Mouse (Mus musculus): ENCODE measurements around the gene Kif13a. TPM values are rescaled to one million over a fixed set of nuclear protein-coding genes. Genes with fewer than 3 reads are reported as not detected.

The Kif13a gene
- polyA plus RNA-seq, 1 experiment = 0.01 TPM

DNA sequence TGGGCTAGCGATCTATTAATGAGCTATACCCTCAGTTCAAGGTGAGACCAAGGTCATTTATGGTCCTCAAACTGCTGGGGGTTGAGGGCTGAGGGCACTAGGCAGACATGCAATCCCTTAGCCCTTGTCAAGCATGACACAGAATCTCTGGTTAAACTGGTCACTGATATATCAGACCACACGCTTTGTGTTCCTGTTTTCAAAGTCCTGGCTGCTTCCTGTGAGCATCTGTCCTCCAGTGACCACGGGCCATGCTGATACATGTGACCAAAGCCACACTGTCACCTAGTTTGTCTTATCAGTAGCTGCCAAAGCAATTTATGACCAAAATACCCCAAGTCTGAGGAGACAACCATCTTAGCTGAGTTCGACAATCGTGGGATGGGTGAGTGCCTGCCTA lies 154.7 kb downstream of the Kif13a start:
- Histone ChIP-seq H3K9me3 (ENCODE audit: control insufficient read depth, low read length) (no peaks in the 10 kb centered on the region), H3K36me3 (ENCODE audit: control insufficient read depth) (peaks cover 10% of the 10 kb centered on the region), H3K4me1 (ENCODE audit: control insufficient read depth) (peaks cover 13% of the 10 kb centered on the region), H3K4me3 (replicated peaks) (no peak overlapping the region), H3K27me3 (ENCODE audit: control insufficient read depth) (no peaks in the 10 kb centered on the region)
- TF ChIP-seq TAL1 (IDR thresholded peaks at IDR 0.05; ENCODE audit: low read length) = no peak
- TF ChIP-seq GATA1 (IDR thresholded peaks at IDR 0.05; ENCODE audit: low read length) = no peak

DNA sequence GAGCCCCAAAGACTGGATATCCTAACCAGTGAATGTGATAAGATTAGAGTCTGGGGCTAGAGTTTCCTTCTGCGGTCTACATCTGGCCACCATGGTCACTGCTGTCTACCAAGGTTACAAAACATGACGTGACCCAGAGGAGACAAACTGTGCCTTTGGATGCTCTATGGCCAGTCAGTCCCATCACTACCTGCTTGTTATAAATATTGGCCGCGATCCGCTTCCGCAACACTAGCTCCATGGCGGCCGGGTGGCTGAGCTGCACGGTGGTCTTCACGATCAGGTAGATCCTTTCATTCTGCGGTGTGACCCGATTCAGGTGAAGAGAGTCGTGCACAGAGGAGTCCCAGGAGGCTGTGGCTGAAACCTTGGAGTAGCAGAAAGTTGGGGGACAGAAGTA lies 157.1 kb downstream of the Kif13a start:
- Histone ChIP-seq H3K4me3 (replicated peaks) (no peak overlapping the region), H3K4me1 (ENCODE audit: control insufficient read depth) (peaks cover 11% of the 10 kb centered on the region), H3K9me3 (ENCODE audit: control insufficient read depth, low read length) (no peaks in the 10 kb centered on the region), H3K36me3 (ENCODE audit: control insufficient read depth) (peaks cover 12% of the 10 kb centered on the region), H3K27me3 (ENCODE audit: control insufficient read depth) (no peaks in the 10 kb centered on the region)
- TF ChIP-seq GATA1 (IDR thresholded peaks at IDR 0.05; ENCODE audit: low read length) (no peak), TAL1 (IDR thresholded peaks at IDR 0.05; ENCODE audit: low read length) (no peak)

DNA sequence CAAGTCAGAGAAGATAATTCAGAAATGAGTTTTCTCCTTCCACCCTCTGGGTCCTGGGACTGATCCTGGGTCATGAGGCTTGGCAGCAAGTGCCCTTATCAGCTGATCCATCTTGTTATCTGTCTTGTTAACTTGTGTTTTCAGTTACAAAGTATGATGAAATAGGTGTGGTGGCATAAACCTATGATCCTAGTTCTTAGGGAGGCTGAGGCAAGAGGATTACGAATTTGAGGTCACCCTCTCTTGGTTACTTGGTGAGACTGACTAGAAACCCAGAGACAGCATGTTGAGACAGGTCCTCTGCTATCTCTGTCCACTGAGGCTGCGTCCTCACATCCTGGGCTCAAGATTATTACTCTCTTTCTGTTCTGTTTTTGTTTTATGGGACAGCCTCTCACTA lies 164.3 kb downstream of the Kif13a start:
- H3K27me3 ChIP-seq (ENCODE audit: control insufficient read depth) = no peaks in the 10 kb centered on the region
- H3K9me3 ChIP-seq (ENCODE audit: control insufficient read depth, low read length) = no peaks in the 10 kb centered on the region
- no peak overlapping the region for H3K4me3 ChIP-seq (replicated peaks)
- H3K36me3 ChIP-seq (ENCODE audit: control insufficient read depth) = peaks cover 2% of the 10 kb centered on the region; the same call in 1 of the 2 replicates
- TF ChIP-seq GATA1 (IDR thresholded peaks at IDR 0.05; ENCODE audit: low read length) (no peak), TAL1 (IDR thresholded peaks at IDR 0.05; ENCODE audit: low read length) (no peak)
- no peaks in the 10 kb centered on the region for H3K4me1 ChIP-seq (ENCODE audit: control insufficient read depth)

DNA sequence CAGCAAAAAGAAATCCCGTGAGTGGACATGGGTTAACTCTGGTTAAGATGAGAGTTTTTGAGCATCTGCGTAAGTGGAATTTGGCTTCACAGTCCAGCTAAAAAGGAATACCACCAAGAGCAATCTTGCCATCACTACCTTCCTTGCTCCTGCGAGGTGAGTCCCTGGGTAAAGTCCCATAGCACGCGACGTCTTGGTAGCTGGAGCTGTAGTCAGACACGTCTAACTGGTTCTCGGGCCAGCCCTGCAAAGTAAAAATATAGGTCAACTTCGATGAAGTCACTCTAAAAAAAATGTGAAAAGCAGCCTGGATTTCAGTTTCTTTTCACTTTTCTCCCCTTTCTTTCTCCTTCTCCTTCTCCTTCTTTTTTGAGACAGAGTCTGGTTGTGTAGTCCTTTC lies 166.5 kb downstream of the Kif13a start:
- TF ChIP-seq GATA1 (IDR thresholded peaks at IDR 0.05; ENCODE audit: low read length) = no peak
- TF ChIP-seq TAL1 (IDR thresholded peaks at IDR 0.05; ENCODE audit: low read length) = no peak
- Histone ChIP-seq H3K4me1 (ENCODE audit: control insufficient read depth) (no peaks in the 10 kb centered on the region), H3K4me3 (replicated peaks) (no peak overlapping the region), H3K9me3 (ENCODE audit: control insufficient read depth, low read length) (no peaks in the 10 kb centered on the region), H3K36me3 (ENCODE audit: control insufficient read depth) (peaks cover 2% of the 10 kb centered on the region), H3K27me3 (ENCODE audit: control insufficient read depth) (no peaks in the 10 kb centered on the region)

DNA sequence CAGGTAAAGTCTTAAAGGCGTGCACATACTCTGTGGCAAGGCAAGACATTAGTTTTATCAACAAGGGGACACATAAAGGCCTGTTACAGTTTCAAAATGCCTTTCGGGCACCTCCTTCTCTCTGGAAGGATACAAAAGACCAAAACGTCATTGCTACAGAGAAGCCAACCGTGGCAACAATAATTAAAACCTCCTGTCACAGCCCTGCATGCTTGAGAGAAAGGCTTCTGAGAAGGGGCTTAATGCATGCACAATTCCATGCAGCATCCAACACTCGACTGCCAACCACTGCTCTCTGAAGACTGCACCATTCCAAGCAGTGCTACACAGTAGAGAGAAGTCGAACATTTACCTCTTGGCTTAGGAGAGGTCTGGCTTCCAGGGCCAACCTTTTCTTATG lies 168.7 kb downstream of the Kif13a start:
- Histone ChIP-seq H3K4me1 (ENCODE audit: control insufficient read depth) (no peaks in the 10 kb centered on the region), H3K4me3 (replicated peaks) (no peak overlapping the region), H3K27me3 (ENCODE audit: control insufficient read depth) (no peaks in the 10 kb centered on the region), H3K36me3 (ENCODE audit: control insufficient read depth) (no peaks in the 10 kb centered on the region; the same call in none of the 2 replicates), H3K9me3 (ENCODE audit: control insufficient read depth, low read length) (no peaks in the 10 kb centered on the region)
- TF ChIP-seq TAL1 (IDR thresholded peaks at IDR 0.05; ENCODE audit: low read length) = no peak

DNA sequence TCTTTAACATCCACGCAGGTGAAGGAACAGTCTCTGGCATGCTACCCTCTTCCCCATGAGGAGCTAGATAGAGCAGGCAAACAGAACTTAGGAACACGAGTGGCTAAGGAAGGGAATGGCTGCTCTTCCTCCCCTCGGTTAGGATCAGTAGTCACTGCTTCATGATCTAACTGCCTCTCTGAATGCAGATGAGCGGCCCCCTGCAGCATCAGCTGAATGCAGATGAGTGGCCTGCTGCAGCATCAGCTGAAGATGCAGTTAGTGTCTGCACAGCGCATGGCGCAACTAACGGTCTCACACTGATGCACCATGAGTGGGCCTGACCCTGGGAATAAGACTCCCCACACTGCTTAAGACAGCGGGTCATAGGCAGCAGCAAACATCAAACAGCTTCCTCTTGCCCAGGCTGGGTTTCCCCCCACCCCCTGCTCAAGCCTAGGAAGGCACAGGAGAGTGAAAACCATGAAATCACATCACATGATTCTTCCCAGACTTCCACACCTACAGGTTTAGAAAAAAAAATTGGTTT lies 170.3 kb downstream of the Kif13a start:
- Histone ChIP-seq H3K9me3 (ENCODE audit: control insufficient read depth, low read length) (no peaks in the 10 kb centered on the region), H3K4me1 (ENCODE audit: control insufficient read depth) (no peaks in the 10 kb centered on the region), H3K27me3 (ENCODE audit: control insufficient read depth) (no peaks in the 10 kb centered on the region), H3K36me3 (ENCODE audit: control insufficient read depth) (no peaks in the 10 kb centered on the region; the same call in none of the 2 replicates), H3K4me3 (replicated peaks) (no peak overlapping the region)
- TF ChIP-seq TAL1 (IDR thresholded peaks at IDR 0.05; ENCODE audit: low read length) (no peak), GATA1 (IDR thresholded peaks at IDR 0.05; ENCODE audit: low read length) (no peak)

DNA sequence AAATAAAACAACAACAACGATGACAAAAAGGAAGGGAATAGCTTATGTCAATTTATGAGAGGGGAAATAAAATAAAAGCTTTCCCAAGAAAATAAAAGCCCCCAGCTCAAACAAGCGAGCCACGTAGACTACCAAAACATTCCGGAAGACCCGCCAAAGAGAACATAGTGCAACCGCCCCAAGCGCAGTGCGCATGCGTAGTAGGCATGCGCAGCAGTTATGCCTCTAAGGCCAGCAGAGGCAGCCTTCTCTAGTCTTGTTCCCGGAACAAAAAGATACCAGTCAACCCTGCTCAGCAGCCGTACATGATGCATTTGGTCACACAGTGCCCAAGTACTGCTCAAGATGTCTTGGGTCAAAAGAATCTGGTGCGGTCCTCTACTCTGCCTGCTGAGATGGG lies 171.0 kb downstream of the Kif13a start:
- H3K4me3 ChIP-seq (replicated peaks) = no peak overlapping the region
- TF ChIP-seq GATA1 (IDR thresholded peaks at IDR 0.05; ENCODE audit: low read length) = no peak
- no peak for TF ChIP-seq TAL1 (IDR thresholded peaks at IDR 0.05; ENCODE audit: low read length)
- no peaks in the 10 kb centered on the region; the same call in none of the 2 replicates for H3K36me3 ChIP-seq (ENCODE audit: control insufficient read depth)

DNA sequence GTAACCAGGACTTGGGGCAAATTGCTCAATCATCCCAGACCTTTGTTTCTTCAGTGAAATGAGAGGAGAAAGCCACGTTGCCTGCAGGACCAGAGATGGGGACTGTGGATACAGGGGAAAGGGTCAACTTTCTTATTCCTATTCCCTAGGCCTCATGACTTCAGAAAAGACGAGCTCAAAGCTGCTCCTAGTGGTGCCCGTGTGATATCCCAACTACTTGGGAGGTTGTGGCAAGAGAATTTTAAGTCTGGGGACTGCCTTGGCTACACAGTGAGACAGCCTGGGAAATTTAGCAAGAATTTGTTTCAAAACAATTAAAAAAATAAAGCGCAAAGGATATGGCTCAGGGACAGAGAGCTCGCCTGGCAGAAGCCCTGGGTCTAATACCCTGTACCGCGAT lies 171.7 kb downstream of the Kif13a start:
- Histone ChIP-seq H3K4me1 (ENCODE audit: control insufficient read depth) (no peaks in the 10 kb centered on the region), H3K9me3 (ENCODE audit: control insufficient read depth, low read length) (no peaks in the 10 kb centered on the region), H3K4me3 (replicated peaks) (no peak overlapping the region), H3K36me3 (ENCODE audit: control insufficient read depth) (no peaks in the 10 kb centered on the region; the same call in none of the 2 replicates), H3K27me3 (ENCODE audit: control insufficient read depth) (no peaks in the 10 kb centered on the region)
- TF ChIP-seq GATA1 (IDR thresholded peaks at IDR 0.05; ENCODE audit: low read length) (no peak), TAL1 (IDR thresholded peaks at IDR 0.05; ENCODE audit: low read length) (no peak)

More for the DNA sequence above, 171.0 kb downstream of the Kif13a start:
- Histone ChIP-seq H3K9me3 (ENCODE audit: control insufficient read depth, low read length) (no peaks in the 10 kb centered on the region), H3K4me1 (ENCODE audit: control insufficient read depth) (no peaks in the 10 kb centered on the region), H3K27me3 (ENCODE audit: control insufficient read depth) (no peaks in the 10 kb centered on the region)

DNA sequence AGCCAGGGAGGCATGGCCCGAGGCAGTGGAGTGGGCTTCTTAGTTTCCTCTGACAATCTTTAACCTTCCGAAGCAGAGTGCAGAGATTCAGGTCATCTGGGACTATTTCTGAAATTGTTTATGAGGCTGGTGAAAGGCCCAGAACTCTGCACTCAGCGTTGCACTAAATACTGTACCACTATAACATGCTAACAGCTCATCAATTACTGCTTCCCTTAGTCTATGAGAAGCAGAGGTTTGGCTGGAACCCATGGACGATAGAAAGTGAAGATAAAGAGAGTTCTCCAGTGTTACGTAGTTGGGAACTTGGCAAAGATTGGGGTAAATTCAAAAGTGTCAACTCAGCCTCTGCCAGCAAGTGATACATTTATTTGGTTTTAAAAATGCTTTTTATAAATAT lies 176.4 kb downstream of the Kif13a start:
- Histone ChIP-seq H3K36me3 (ENCODE audit: control insufficient read depth) (peaks cover 2% of the 10 kb centered on the region; the same call in 1 of the 2 replicates), H3K4me1 (ENCODE audit: control insufficient read depth) (peaks cover 8% of the 10 kb centered on the region), H3K4me3 (replicated peaks) (no peak overlapping the region), H3K27me3 (ENCODE audit: control insufficient read depth) (no peaks in the 10 kb centered on the region), H3K9me3 (ENCODE audit: control insufficient read depth, low read length) (no peaks in the 10 kb centered on the region)
- TF ChIP-seq TAL1 (IDR thresholded peaks at IDR 0.05; ENCODE audit: low read length) (no peak), GATA1 (IDR thresholded peaks at IDR 0.05; ENCODE audit: low read length) (no peak)
